Mouse (Mus musculus): ENCODE measurements around the gene Washc1.

GRCm38 (mm10) chr17:66108198-66108597, 3.1 kb upstream of the Washc1 start:
- TF ChIP-seq POLR2A (IDR thresholded peaks at IDR 0.05; ENCODE audit: low read depth, low read length) (no peak), CTCF (IDR thresholded peaks at IDR 0.05; ENCODE audit: extremely low read depth, insufficient read length, insufficient replicate concordance, low read depth, low read length) (no peak)

Measured in small intestine, adult 2 months (tissue).